Mouse (Mus musculus) testis, adult 2 months (tissue): Measurements from ENCODE around the gene Hnrnpa2b1.

Experiments
- CTCF ChIP-seq: fragments of 200-500 bp; IDR thresholded peaks from 2 replicates; pipeline ENCODE4 v1.5.1; 2012; ENCODE audit warnings: low read depth, mild to moderate bottlenecking, inconsistent platforms, low read length, moderate library complexity; ENCODE audit not compliant: control insufficient read depth, insufficient read depth, insufficient replicate concordance
- POLR2A ChIP-seq: fragments of 200-500 bp; IDR thresholded peaks from 2 replicates; pipeline ENCODE4 v1.6.1; 2012; ENCODE audit warnings: low read depth, mild to moderate bottlenecking, inconsistent platforms, low read length, moderate library complexity; ENCODE audit not compliant: control insufficient read depth

- TF ChIP-seq CTCF (no peak), POLR2A (no peak)
These were observed 35.4 kb downstream of the Hnrnpa2b1 start for GRCm38 (mm10) chr6:51434270-51434669.
